Mouse (Mus musculus): Measurements from ENCODE around the gene Snap25. TPM values are rescaled to one million over a fixed set of nuclear protein-coding genes. Genes with fewer than 3 reads are reported as not detected.

Snap25 gene
- polyA plus RNA-seq, 1 experiment from 2014 or later: 53.5 TPM

DNA sequence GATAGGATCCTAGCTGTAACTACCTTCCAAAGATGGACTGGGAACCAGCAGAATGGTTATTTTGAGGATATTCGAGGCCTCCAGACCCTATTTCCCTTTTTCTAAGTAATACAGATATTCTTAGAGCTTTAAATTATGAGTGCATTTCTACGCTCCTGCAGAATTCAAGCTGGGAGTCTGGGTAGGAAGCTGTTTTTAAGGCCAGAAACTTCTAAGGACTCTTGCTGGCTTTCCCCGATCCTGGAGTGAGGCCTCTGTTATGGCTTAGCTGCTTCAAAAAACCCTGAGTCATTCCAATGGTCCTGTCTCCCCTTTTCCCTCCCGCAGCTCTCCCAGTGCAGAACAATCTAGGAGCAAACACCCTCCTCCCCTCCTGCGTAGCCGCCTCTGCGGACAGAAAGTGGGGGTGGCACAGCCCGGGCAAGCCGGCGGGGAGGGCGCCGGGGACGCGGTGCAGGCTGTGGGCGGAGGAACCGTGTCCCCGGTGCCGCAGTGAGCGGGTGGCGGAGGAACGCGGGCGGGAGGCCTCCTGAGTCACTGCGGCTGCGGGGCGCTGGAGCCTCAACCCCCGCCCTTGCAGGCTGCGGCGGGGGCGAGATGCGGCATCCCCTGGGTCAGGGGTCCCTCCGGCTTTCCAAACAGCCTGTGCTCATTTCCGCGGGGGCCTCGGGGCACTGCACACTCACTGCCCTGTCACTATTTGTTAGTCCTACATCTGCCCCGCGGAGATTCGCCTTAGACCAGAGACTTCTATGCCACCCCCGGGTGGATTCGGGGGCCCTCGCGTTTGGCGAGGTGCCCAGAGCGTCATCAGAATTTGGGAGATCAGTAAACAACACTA is 34.7 kb upstream of the Snap25 start:
- Histone ChIP-seq H3K27me3 (replicated peaks; ENCODE audit: control insufficient read depth, insufficient read depth, low read length) (no peaks in the 10 kb centered on the region), H3K27ac (ENCODE audit: low read depth, low read length) (peak overlapping the region; percentile 55), H3K4me3 (ENCODE audit: low read depth, low read length) (peak overlapping the region; percentile 54), H3K4me2 (ENCODE audit: low read length) (peak overlapping the region; percentile 98), H3K9me3 (replicated peaks; ENCODE audit: control insufficient read depth, low read length) (no peaks in the 10 kb centered on the region), H3K4me1 (ENCODE audit: control insufficient read depth, insufficient read depth, low read length) (peaks cover 9% of the 10 kb centered on the region), H3K36me3 (ENCODE audit: control insufficient read depth, insufficient read depth, low read length) (no peaks in the 10 kb centered on the region), H3K9ac (ENCODE audit: low read length) (peak overlapping the region; percentile 75)
- ATAC-seq: peak; percentile 82
- DNase-seq (ENCODE audit: low spot score): peak; percentile 65
- WGBS: 3% methylated on average over 39 of the region's 44 CpGs

DNA sequence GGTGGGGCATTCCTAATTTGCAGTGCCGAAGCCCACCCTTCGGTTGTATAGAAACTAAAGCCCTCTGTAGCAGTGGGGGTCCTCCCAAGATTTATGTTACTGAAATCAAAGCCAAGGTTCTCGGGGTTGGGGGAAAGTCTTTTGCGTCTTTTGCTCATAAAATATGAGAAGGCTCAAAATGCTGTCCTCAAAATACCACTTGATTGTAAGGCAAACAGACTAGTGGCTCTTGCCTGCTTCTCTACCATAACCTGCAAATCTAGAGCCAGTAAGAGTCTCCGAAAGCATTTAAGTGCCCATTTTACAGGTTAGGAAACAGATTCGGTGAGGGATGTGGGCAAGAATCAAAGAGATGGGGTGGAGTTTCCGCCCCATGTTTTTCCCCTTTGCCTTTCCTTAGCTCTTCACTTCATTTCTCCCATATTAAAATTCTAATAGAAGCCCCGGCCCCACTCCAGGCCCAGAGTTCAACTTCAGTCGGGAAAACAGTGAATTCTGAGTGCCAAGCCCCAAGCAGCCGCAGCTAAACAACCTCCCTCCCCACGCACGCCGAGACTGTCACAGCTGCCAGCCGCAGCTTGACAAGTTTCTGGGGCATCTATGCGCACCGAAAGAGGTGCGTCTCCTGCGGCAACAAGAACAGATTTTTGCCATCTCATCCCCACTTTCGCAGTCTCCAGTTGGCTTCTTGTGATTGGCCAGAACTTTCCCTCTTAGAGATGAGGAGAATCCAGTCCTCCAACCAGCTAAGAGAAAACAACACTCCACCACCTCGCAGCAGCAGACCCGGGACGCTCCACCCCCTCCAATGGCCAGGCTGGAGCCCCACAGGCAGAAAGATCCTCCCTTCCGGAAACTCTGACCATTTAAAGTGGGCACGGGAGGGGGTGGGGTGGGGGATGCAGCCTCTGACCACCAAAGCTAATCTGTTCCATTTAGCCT is 33.7 kb upstream of the Snap25 start:
- peak; percentile 82 for ATAC-seq
- Histone ChIP-seq H3K27me3 (replicated peaks; ENCODE audit: control insufficient read depth, insufficient read depth, low read length) (no peaks in the 10 kb centered on the region), H3K9ac (ENCODE audit: low read length) (peak overlapping the region; percentile 75), H3K27ac (ENCODE audit: low read depth, low read length) (no peak overlapping the region), H3K4me3 (ENCODE audit: low read depth, low read length) (peak overlapping the region; percentile 54), H3K36me3 (ENCODE audit: control insufficient read depth, insufficient read depth, low read length) (no peaks in the 10 kb centered on the region), H3K4me1 (ENCODE audit: control insufficient read depth, insufficient read depth, low read length) (peaks cover 9% of the 10 kb centered on the region), H3K4me2 (ENCODE audit: low read length) (peak overlapping the region; percentile 98), H3K9me3 (replicated peaks; ENCODE audit: control insufficient read depth, low read length) (no peaks in the 10 kb centered on the region)
- under 1% methylated on average over 24 of the region's 24 CpGs for WGBS
- DNase-seq (ENCODE audit: low spot score): peak; percentile 80

DNA sequence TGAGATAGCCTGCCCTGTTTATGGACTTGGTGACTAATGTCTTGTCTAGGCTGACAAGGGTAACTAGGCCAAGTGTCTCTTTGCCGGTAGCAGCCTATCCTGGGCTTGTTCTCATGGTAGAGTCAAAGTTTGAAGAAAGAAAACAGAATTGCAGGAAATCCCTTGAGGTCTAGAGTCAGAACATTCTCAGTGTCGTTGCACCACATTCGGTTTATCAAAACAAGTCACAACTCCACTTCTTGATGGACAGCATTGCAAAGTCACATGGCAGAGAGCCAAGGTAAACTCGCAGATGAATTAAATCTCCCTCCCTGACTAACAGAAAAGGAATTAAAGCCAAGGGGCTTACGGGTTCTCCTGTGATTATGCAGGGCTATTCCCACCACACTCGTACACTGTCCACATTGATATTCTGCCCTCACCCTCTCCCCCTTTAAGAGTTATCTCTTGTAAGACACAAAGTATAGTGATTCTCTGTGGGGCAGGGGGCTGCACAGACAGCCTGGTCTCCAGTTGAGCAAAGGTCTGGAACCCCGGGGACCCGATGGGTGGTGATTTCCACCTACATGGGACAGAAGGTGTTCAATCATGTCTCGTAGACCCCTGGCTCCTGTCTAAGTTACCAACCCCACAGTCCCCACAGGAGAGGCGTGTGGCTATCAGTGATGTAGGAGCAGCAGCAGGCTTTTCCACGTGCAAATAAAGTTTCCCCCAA is 30.9 kb upstream of the Snap25 start:
- no peak overlapping the region for H3K4me3 ChIP-seq (ENCODE audit: low read depth, low read length)
- no peaks in the 10 kb centered on the region for H3K36me3 ChIP-seq (ENCODE audit: control insufficient read depth, insufficient read depth, low read length)
- no peak overlapping the region for H3K9ac ChIP-seq (ENCODE audit: low read length)
- no peaks in the 10 kb centered on the region for H3K9me3 ChIP-seq (replicated peaks; ENCODE audit: control insufficient read depth, low read length)
- ATAC-seq (no peak), DNase-seq (ENCODE audit: low spot score) (no peak)
- WGBS: 68% methylated on average over 11 of the region's 11 CpGs
- H3K4me2 ChIP-seq (ENCODE audit: low read length): no peak overlapping the region
- peaks cover 9% of the 10 kb centered on the region for H3K4me1 ChIP-seq (ENCODE audit: control insufficient read depth, insufficient read depth, low read length)
- H3K27me3 ChIP-seq (replicated peaks; ENCODE audit: control insufficient read depth, insufficient read depth, low read length): no peaks in the 10 kb centered on the region
- no peak overlapping the region for H3K27ac ChIP-seq (ENCODE audit: low read depth, low read length)

DNA sequence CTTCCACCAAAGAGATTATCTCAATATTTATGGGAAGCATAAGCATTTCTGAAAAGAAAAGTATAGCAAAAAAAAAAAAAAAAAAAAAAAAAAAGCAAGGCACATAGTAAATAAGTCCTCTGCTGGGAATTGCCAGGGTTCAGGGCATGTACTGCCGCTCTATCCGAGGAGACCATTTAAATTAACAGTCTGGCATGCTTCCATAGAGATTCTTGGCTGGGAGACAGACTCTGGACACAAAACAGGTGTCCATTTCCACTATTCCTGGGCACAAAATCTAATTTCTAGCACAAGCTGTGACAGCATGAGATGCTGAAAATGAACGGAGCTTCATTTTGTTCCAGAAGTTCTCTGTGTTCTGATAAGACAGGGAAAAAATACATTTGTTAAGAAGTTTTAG is 27.1 kb upstream of the Snap25 start:
- H3K27ac ChIP-seq (ENCODE audit: low read depth, low read length): no peak overlapping the region
- H3K9ac ChIP-seq (ENCODE audit: low read length): no peak overlapping the region
- H3K4me2 ChIP-seq (ENCODE audit: low read length): no peak overlapping the region
- H3K36me3 ChIP-seq (ENCODE audit: control insufficient read depth, insufficient read depth, low read length): no peaks in the 10 kb centered on the region
- no peaks in the 10 kb centered on the region for H3K4me1 ChIP-seq (ENCODE audit: control insufficient read depth, insufficient read depth, low read length)
- H3K9me3 ChIP-seq (replicated peaks; ENCODE audit: control insufficient read depth, low read length): no peaks in the 10 kb centered on the region
- no peak overlapping the region for H3K4me3 ChIP-seq (ENCODE audit: low read depth, low read length)
- ATAC-seq (peak; percentile 42; the same call in 1 of the 2 replicates), DNase-seq (ENCODE audit: low spot score) (peak; percentile 59)
- no peaks in the 10 kb centered on the region for H3K27me3 ChIP-seq (replicated peaks; ENCODE audit: control insufficient read depth, insufficient read depth, low read length)
- 50% methylated on average over 3 of the region's 3 CpGs for WGBS

DNA sequence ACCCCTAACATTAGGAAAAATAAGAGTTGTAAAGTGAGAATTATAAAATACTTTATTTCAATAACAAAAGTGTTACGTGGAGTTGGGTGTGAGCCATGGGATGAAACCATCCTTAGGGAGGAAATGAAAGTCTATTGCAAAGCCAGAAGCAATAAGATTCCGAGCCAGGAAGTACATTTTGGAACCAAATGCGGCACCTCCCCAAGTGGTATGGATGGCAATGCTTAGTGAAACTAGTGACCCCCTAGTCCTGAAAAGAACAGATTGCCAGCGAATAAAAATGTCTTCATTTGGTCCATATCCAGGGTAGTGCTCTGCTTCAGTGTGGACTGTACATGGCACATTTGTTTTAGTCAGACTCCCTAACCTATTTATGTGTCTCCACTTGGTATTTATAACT is 25.9 kb upstream of the Snap25 start:
- H3K36me3 ChIP-seq (ENCODE audit: control insufficient read depth, insufficient read depth, low read length): no peaks in the 10 kb centered on the region
- 87% methylated on average over 4 of the region's 4 CpGs for WGBS
- H3K4me2 ChIP-seq (ENCODE audit: low read length): no peak overlapping the region
- H3K9me3 ChIP-seq (replicated peaks; ENCODE audit: control insufficient read depth, low read length): no peaks in the 10 kb centered on the region
- DNase-seq (ENCODE audit: low spot score) (no peak), ATAC-seq (no peak)
- H3K9ac ChIP-seq (ENCODE audit: low read length): no peak overlapping the region
- H3K4me1 ChIP-seq (ENCODE audit: control insufficient read depth, insufficient read depth, low read length): no peaks in the 10 kb centered on the region
- H3K27ac ChIP-seq (ENCODE audit: low read depth, low read length): no peak overlapping the region
- H3K27me3 ChIP-seq (replicated peaks; ENCODE audit: control insufficient read depth, insufficient read depth, low read length): no peaks in the 10 kb centered on the region
- no peak overlapping the region for H3K4me3 ChIP-seq (ENCODE audit: low read depth, low read length)

DNA sequence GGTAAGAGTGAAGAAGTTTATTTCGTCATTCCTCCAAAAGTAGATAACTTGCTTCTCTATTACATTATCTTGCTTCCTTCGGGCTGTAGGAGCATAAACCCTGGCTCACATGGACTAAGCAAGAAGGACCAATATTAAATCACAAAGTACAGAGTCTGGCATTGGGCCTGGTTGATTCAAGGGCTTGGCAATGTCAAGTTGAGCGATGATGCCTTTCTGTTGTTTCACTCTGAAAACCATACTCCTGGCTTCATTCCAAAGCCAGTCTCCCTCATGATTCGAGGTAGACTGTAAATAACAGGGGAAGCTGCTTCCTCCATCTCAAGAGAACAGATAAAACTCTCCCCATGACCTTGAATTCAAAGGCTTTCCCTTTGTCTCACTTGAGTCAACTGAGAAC is 23.8 kb upstream of the Snap25 start:
- no peaks in the 10 kb centered on the region for H3K9me3 ChIP-seq (replicated peaks; ENCODE audit: control insufficient read depth, low read length)
- ATAC-seq (no peak), DNase-seq (ENCODE audit: low spot score) (no peak)
- no peak overlapping the region for H3K4me3 ChIP-seq (ENCODE audit: low read depth, low read length)
- no peaks in the 10 kb centered on the region for H3K4me1 ChIP-seq (ENCODE audit: control insufficient read depth, insufficient read depth, low read length)
- no peak overlapping the region for H3K27ac ChIP-seq (ENCODE audit: low read depth, low read length)
- H3K9ac ChIP-seq (ENCODE audit: low read length): no peak overlapping the region
- no peaks in the 10 kb centered on the region for H3K27me3 ChIP-seq (replicated peaks; ENCODE audit: control insufficient read depth, insufficient read depth, low read length)
- H3K36me3 ChIP-seq (ENCODE audit: control insufficient read depth, insufficient read depth, low read length): no peaks in the 10 kb centered on the region
- H3K4me2 ChIP-seq (ENCODE audit: low read length): no peak overlapping the region
- WGBS: 74% methylated on average over 4 of the region's 4 CpGs

DNA sequence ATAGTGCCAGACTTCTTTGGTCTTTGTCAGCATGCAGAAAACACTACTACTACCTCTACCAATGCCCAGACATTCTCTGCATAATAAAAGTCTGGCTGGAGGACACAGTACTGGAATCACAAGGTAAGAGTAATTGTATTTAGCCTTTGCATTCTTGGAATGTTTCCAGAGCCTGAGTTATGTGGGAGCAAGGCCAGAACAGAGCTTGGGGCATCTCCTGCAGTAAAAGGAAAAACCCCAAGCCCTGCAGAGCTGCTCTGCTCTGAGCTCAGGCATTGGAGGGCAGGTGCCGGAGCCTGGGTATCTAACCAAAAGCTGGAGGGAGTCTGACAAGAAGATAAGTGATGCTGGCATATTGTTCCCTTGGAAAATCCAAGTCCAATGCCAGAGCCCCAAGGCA is 21.6 kb upstream of the Snap25 start:
- Histone ChIP-seq H3K9ac (ENCODE audit: low read length) (no peak overlapping the region), H3K36me3 (ENCODE audit: control insufficient read depth, insufficient read depth, low read length) (no peaks in the 10 kb centered on the region), H3K4me1 (ENCODE audit: control insufficient read depth, insufficient read depth, low read length) (no peaks in the 10 kb centered on the region), H3K27ac (ENCODE audit: low read depth, low read length) (no peak overlapping the region), H3K4me3 (ENCODE audit: low read depth, low read length) (no peak overlapping the region), H3K27me3 (replicated peaks; ENCODE audit: control insufficient read depth, insufficient read depth, low read length) (no peaks in the 10 kb centered on the region), H3K4me2 (ENCODE audit: low read length) (no peak overlapping the region), H3K9me3 (replicated peaks; ENCODE audit: control insufficient read depth, low read length) (no peaks in the 10 kb centered on the region)
- no peak for DNase-seq (ENCODE audit: low spot score)
- no peak for ATAC-seq
- WGBS: 79% methylated on average over 1 of the region's 1 CpGs

DNA sequence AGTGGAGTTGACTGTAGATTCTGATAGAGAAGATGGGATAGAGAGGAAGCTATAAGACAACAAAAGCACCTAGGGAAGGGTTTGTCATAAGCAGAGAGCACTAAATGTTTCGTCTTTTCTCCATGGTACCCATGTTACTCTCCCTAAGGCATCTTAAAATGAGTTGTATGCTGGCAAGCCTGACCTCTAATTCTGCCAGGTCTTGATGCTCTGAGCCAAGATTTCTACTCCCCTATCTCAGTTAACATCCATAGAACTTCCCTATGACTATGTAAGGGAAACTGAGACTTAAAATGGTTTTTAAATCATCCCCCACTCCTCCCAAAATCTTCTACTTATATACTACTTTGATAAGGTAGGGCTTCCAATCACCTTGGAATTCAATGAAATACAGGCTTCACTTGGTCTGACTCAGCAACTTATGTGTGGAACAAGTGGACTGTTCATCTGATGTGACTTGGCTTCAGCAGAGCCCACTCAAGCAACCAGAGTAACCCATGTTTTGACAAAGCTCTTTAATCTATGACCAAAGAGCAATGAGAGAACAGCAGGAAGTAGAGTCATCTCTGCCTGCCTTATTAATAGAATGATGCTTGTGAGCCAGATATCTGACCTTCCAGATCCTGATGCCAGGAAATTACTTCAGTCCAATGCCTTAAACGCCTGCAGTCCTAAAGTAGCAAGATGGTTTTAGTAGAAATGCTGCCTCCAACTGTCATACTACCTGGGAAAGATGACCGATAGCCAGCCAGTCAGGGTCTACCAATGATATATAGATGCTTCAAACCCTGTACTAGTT is 13.6 kb upstream of the Snap25 start:
- Histone ChIP-seq H3K9ac (ENCODE audit: low read length) (no peak overlapping the region), H3K4me1 (ENCODE audit: control insufficient read depth, insufficient read depth, low read length) (no peaks in the 10 kb centered on the region), H3K27ac (ENCODE audit: low read depth, low read length) (no peak overlapping the region), H3K4me3 (ENCODE audit: low read depth, low read length) (no peak overlapping the region), H3K36me3 (ENCODE audit: control insufficient read depth, insufficient read depth, low read length) (no peaks in the 10 kb centered on the region), H3K27me3 (replicated peaks; ENCODE audit: control insufficient read depth, insufficient read depth, low read length) (no peaks in the 10 kb centered on the region), H3K4me2 (ENCODE audit: low read length) (no peak overlapping the region), H3K9me3 (replicated peaks; ENCODE audit: control insufficient read depth, low read length) (no peaks in the 10 kb centered on the region)
- DNase-seq (ENCODE audit: low spot score) (no peak), ATAC-seq (no peak)
- 80% methylated on average over 3 of the region's 3 CpGs for WGBS

Data from forebrain, embryonic 14.5 days (tissue).